Mouse (Mus musculus) erythroblast, embryonic 14.5 days (primary cell): Measurements from ENCODE around the gene Cpne5.

Experiments
- GATA1 ChIP-seq: IDR thresholded peaks from 2 replicates; pipeline ENCODE4 v1.6.1; 2012; ENCODE audit warnings: low read length, inconsistent platforms, mixed read lengths
- TAL1 ChIP-seq: IDR thresholded peaks from 3 replicates; pipeline ENCODE4 v1.6.1; 2012; ENCODE audit warnings: low read length, inconsistent platforms, mixed read lengths

- no peak for TF ChIP-seq GATA1
- TF ChIP-seq TAL1, result no peak
Observed at GRCm38 (mm10) chr17:29143266-29143665, 94.7 kb downstream of the Cpne5 start.
